Mouse (Mus musculus) lung, embryonic 14.5 days (tissue): ENCODE results near the gene Sf3b4. TPM values are rescaled to one million over a fixed set of nuclear protein-coding genes. Genes with fewer than 3 reads are reported as not detected.
"Not testable (repeated sequence)": the region's sequence is repeated elsewhere in the genome, so short reads cannot be mapped to it uniquely, and the experiment has no call there.

ENCODE experiments used
- ATAC-seq: fragments of 200-750 bp; cut with Nextera tagmentation; 2 replicates; pipeline ENCODE4 v1.8.0; 2017; ENCODE audit warnings: mild to moderate bottlenecking, moderate TSS enrichment, moderate library complexity; ENCODE audit not compliant: insufficient read depth
- DNase-seq: peaks from one replicate; pipeline ENCODE4 v3.0.0-alpha.2; 2015
- H3K27ac ChIP-seq: fragments of 300-500 bp; sonication (generic); 2 replicates; pipeline ENCODE4 v1.5.1; 2014; ENCODE audit warnings: low read depth, mild to moderate bottlenecking, moderate library complexity
- H3K27me3 ChIP-seq: fragments of 300-500 bp; sonication (generic); 2 replicates; pipeline ENCODE4 v1.6.1; 2014; ENCODE audit warnings: low read length, control low read depth; ENCODE audit not compliant: insufficient read depth
- H3K36me3 ChIP-seq: fragments of 300-500 bp; sonication (generic); 2 replicates; pipeline ENCODE4 v1.6.1; 2014; ENCODE audit warnings: control low read depth; ENCODE audit not compliant: insufficient read depth
- H3K4me1 ChIP-seq: fragments of 300-500 bp; sonication (generic); 2 replicates; pipeline ENCODE4 v1.6.1; 2014; ENCODE audit warnings: antibody characterized with exemption, control low read depth; ENCODE audit not compliant: insufficient read depth
- H3K4me2 ChIP-seq: fragments of 300-500 bp; sonication (generic); 2 replicates; pipeline ENCODE4 v1.6.1; 2014; ENCODE audit warnings: mild to moderate bottlenecking
- H3K4me3 ChIP-seq: fragments of 300-500 bp; sonication (generic); 2 replicates; pipeline ENCODE4 v1.5.1; 2014; ENCODE audit warnings: low read depth, low read length
- H3K9ac ChIP-seq: fragments of 300-500 bp; sonication (generic); 2 replicates; pipeline ENCODE4 v1.6.1; 2014
- H3K9me3 ChIP-seq: fragments of 300-500 bp; sonication (generic); 2 replicates; pipeline ENCODE4 v1.6.1; 2016; ENCODE audit warnings: low read depth, low read length, control low read depth
- CTCF ChIP-seq: IDR thresholded peaks from 2 replicates; pipeline ENCODE4 v1.5.1; 2016; ENCODE audit warnings: antibody characterized with exemption, low read depth
- WGBS: fragments of 180-500 bp; shearing (Covaris S2); extraction: QIAGEN DNeasy Blood & Tissue Kit; methylation state at CpG from one replicate; pipeline ENCODE4 v1.1.7; 2014; 5-methylcytosine and 5-hydroxymethylcytosine counted together
- polyA plus RNA-seq: library from polyadenylated mRNA; unstranded; fragments of >200 nt; fragmentation: Nextera tagmentation; extraction: Ambion mirVana; gene quantifications from 2 replicates; pipeline ENCODE4 v1.2.1, GENCODE M21; 2014

The Sf3b4 gene
- polyA plus RNA-seq, 1 experiment from 2014 or later, result 210 TPM

DNA sequence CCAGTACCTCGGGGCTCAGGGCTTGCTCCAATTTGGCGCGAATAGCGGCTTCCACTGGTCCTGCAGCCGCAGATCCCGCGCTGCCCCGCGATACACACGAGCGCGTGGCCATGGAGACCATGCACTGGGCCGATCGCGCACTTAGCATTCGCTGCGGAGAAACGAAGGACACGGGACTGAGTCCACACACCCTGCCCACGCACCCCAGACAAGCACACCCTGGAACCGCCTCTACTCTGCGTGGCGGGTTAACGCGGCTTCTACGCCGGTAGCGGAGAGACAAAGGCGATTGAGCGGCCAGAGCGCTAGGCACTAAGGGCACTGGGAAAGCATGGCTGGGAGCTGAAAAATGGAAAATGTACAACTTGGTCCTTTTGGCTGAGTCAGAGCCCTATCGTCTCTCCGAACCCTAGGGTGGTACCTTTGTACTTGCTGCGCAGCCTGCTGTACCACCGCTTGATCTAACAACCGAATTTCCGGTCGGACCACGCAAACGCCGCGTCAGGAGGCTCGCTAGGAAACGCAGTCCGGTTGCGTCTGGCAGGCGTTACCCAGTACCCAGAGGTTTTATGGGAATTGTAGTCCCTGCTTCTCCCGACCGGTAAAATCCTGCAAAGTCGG lies 25.1 kb downstream of the Sf3b4 start:
- Histone ChIP-seq H3K9me3 (no peaks in the 10 kb centered on the region), H3K4me3 (peak overlapping the region; percentile 67), H3K27ac (peak overlapping the region; percentile 97), H3K4me2 (peak overlapping the region; percentile 98), H3K36me3 (0 out of 2 replicates have a peak, but pooled peaks cover 4% of the 10 kb centered on the region), H3K4me1 (peaks cover 10% of the 10 kb centered on the region; the same call in 1 of the 2 replicates), H3K27me3 (no peaks in the 10 kb centered on the region), H3K9ac (peak overlapping the region; percentile 89)
- DNase-seq, result peak; percentile 96
- peak; percentile 28 for TF ChIP-seq CTCF
- ATAC-seq, result peak; percentile 94
- WGBS, result under 1% methylated on average over 50 of the region's 50 CpGs

DNA sequence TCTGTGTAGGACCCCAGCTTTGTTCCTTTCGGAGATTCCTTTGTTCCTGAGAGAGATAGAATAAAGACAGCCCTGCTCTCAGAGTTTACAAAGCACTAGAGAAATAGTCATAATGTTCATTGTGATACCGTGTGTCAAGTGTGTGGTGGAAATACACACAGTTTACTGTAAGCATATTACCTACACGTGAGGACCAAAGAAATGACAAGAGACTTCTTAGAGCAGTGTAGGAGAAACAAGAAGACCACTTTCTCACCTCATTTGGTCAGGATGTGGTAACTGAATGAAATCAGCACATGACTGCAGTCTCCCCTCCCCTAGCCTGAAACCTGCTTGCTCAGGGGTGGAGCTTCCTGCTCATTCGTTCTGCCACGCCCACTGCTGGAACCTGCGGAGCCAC lies 26.0 kb downstream of the Sf3b4 start:
- Histone ChIP-seq H3K9ac (peak overlapping the region; percentile 27), H3K4me3 (peak overlapping the region; percentile 67), H3K4me1 (peaks cover 10% of the 10 kb centered on the region; the same call in 1 of the 2 replicates), H3K36me3 (0 out of 2 replicates have a peak, but pooled peaks cover 4% of the 10 kb centered on the region), H3K4me2 (peak overlapping the region; percentile 98), H3K27me3 (no peaks in the 10 kb centered on the region), H3K27ac (0 out of 2 replicates have a peak overlapping the region, but pooled peaks have one; percentile 33), H3K9me3 (no peaks in the 10 kb centered on the region)
- WGBS, result 3% methylated on average over 6 of the region's 6 CpGs
- no peak for TF ChIP-seq CTCF
- DNase-seq (no peak), ATAC-seq (peak; percentile 9; the same call in 1 of the 2 replicates)

DNA sequence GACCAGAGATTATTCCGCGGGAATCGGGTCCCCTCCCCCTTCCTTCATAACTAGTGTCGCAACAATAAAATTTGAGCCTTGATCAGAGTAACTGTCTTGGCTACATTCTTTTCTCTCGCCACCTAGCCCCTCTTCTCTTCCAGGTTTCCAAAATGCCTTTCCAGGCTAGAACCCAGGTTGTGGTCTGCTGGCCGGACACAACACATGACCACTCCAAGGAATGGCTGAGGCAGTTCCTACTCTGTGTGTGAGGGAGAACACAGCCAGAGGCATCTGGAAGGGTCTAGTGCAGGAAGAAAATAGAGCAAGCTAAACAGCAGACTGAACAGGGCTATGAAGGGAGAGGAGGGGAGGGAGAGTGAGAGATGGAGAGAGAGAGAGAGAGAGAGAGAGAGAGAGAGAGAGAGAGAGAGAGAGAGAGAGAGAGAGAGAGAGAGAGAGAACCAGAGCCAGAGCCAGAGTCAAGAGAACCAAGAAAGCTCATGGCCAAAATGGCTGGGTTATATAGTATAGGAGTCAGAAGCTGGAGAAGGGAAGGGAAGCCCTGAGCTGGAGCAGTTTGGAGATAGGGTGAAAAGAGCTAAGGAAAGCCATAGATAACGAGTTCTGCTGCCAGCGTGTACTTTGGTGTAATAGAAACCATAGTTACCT lies 26.6 kb downstream of the Sf3b4 start:
- 26% methylated on average over 6 of the region's 8 CpGs for WGBS
- peak overlapping the region; percentile 98 for H3K4me2 ChIP-seq
- H3K27ac ChIP-seq, DNase-seq, H3K9me3 ChIP-seq, H3K9ac ChIP-seq, H3K4me1 ChIP-seq, H3K36me3 ChIP-seq, ATAC-seq, H3K27me3 ChIP-seq, H3K4me3 ChIP-seq: not testable (repeated sequence)

DNA sequence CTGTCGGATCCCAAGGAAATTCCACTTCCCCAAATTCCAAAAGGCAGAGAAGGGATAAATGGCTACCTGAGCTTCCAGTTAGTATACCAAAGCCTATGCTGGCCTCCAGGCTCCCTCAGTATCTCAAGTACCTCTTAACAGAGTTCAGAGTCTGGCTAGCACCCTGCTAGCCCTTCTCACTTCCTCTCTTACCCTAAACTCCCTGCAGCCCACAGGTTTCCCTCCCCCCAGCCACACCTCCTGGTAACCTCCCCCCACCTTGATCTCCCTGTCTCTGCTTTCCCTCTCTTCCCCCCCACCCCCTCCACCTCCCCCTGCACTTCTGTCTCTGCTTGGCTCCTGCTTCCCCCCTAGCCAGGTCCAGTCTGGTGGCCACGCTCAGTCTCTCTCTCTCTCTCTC lies 27.6 kb downstream of the Sf3b4 start:
- ATAC-seq, result no peak
- H3K27ac ChIP-seq, result no peak overlapping the region

DNA sequence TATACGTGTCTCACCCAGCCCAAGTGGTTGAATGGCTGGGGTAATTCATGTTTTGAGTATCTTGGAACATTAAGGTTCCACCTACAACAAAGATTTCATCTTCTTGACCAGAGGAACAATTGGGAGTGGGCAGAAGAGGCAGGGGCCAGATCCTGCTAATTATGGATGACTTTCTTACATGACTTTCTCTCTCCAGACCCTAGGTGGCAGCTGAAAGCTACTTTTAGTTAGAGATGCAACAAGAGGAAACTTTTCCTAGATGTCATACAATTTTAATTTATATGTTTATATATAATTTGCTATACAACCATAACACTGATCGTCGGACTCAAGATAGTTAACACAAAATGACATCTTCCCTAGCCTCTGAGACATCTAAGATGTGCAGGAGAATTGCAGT lies 35.7 kb downstream of the Sf3b4 start:
- H3K4me1 ChIP-seq, result no peaks in the 10 kb centered on the region
- DNase-seq, result no peak
- H3K4me2 ChIP-seq, result no peak overlapping the region
- no peaks in the 10 kb centered on the region for H3K36me3 ChIP-seq
- TF ChIP-seq CTCF, result 0 out of 2 replicates have a peak, but pooled peaks have one; percentile 9
- 0 out of 2 replicates have a peak, but pooled peaks cover 3% of the 10 kb centered on the region for H3K27me3 ChIP-seq
- WGBS, result 67% methylated on average over 3 of the region's 3 CpGs
- no peak overlapping the region for H3K9ac ChIP-seq
- H3K9me3 ChIP-seq, result no peaks in the 10 kb centered on the region
- no peak overlapping the region for H3K27ac ChIP-seq
- no peak for ATAC-seq
- H3K4me3 ChIP-seq, result no peak overlapping the region

More for the DNA sequence above, 27.6 kb downstream of the Sf3b4 start:
- H3K27me3 ChIP-seq, result no peaks in the 10 kb centered on the region
- WGBS, result 24% methylated on average over 2 of the region's 2 CpGs
- no peak overlapping the region for H3K4me2 ChIP-seq
- H3K4me3 ChIP-seq, result no peak overlapping the region
- no peaks in the 10 kb centered on the region for H3K9me3 ChIP-seq
- no peak overlapping the region for H3K9ac ChIP-seq
- H3K4me1 ChIP-seq, result peaks cover 10% of the 10 kb centered on the region; the same call in 1 of the 2 replicates
- DNase-seq, result no peak
- no peak for TF ChIP-seq CTCF
- H3K36me3 ChIP-seq, result 0 out of 2 replicates have a peak, but pooled peaks cover 4% of the 10 kb centered on the region

DNA sequence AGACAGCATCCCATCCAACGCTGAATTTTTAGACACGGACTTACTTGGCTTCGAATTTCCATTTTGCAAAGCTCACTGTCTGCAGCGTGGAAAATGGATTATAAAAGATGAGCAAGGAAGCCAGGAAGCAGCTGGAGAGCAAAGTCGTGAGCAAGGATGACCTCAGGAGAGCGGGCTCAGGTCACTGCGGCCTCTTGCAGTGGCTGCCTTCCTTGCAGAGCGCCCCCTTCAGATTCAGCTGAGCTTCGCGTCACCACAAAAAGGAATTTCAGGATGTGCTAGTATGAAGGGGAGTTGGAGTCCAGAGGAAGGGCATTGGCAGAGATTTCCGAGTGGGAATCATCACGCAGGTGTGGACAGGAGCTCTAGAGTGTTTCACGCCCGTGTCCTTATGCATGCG lies 37.1 kb downstream of the Sf3b4 start:
- TF ChIP-seq CTCF, result peak; percentile 37
- 21% methylated on average over 15 of the region's 15 CpGs for WGBS
- H3K9me3 ChIP-seq, result no peaks in the 10 kb centered on the region
- DNase-seq (peak; percentile 28), ATAC-seq (no peak)
- H3K4me2 ChIP-seq, result no peak overlapping the region
- no peak overlapping the region for H3K9ac ChIP-seq
- H3K27me3 ChIP-seq, result 0 out of 2 replicates have a peak, but pooled peaks cover 3% of the 10 kb centered on the region
- H3K4me1 ChIP-seq, result no peaks in the 10 kb centered on the region
- H3K4me3 ChIP-seq, result no peak overlapping the region
- no peak overlapping the region for H3K27ac ChIP-seq
- no peaks in the 10 kb centered on the region for H3K36me3 ChIP-seq

DNA sequence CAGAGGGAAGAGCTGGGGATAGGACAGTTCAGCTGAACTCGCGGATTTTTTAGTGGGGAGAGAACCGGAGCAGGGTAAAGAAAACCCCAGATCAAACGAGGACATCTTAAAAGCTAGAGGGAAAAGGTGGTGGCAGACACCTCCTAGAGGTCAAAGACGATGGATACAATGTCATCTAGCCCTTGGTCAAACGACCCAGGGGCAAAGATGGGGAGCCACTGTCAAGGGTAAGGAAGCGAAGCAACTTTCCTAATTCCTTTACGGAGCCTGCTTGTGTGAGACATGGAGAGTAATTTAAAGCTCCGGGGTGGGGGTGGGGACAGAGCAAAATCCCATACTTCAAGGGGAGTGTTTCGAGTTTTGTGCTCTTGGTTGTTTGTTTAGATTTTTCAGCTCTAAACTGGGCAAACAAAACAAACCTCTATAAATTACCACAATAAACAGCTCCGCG lies 47.1 kb downstream of the Sf3b4 start:
- Histone ChIP-seq H3K9ac (peak overlapping the region; percentile 68), H3K27me3 (no peaks in the 10 kb centered on the region), H3K4me3 (peak overlapping the region; percentile 52), H3K36me3 (no peaks in the 10 kb centered on the region), H3K9me3 (no peaks in the 10 kb centered on the region), H3K4me1 (peaks cover 15% of the 10 kb centered on the region; the same call in 1 of the 2 replicates), H3K27ac (peak overlapping the region; percentile 99), H3K4me2 (peak overlapping the region; percentile 93)
- ATAC-seq (peak; percentile 2; the same call in 1 of the 2 replicates), DNase-seq (peak; percentile 52)
- peak; percentile 35 for TF ChIP-seq CTCF
- 0% methylated on average over 12 of the region's 12 CpGs for WGBS
